Mouse (Mus musculus) cortical plate, adult 2 months (tissue): ENCODE measurements around the gene Ltk. TPM values are rescaled to one million over a fixed set of nuclear protein-coding genes. Genes with fewer than 3 reads are reported as not detected.
"Not testable (repeated sequence)": the region's sequence is repeated elsewhere in the genome, so short reads cannot be mapped to it uniquely, and the experiment has no call there.

ENCODE experiments used
- H3K27ac ChIP-seq: fragments of 200-500 bp; 2 replicates; pipeline ENCODE4 v1.5.1; 2012; ENCODE audit warnings: low read length, control low read depth, inconsistent platforms; ENCODE audit not compliant: insufficient read depth
- H3K4me1 ChIP-seq: fragments of 200-500 bp; 2 replicates; pipeline ENCODE4 v1.6.1; 2011; ENCODE audit warnings: low read length; ENCODE audit not compliant: control insufficient read depth, insufficient read depth
- H3K4me3 ChIP-seq: fragments of 200-500 bp; 2 replicates; pipeline ENCODE4 v1.5.1; 2011; ENCODE audit warnings: mild to moderate bottlenecking, low read length, control low read depth; ENCODE audit not compliant: insufficient read depth
- CTCF ChIP-seq: fragments of 200-500 bp; IDR thresholded peaks from 2 replicates; pipeline ENCODE4 v1.5.1; 2011; ENCODE audit warnings: mild to moderate bottlenecking, control low read depth, low read length; ENCODE audit not compliant: insufficient read depth; ENCODE audit errors: extremely low read depth
- POLR2A ChIP-seq: fragments of 200-500 bp; IDR thresholded peaks from 2 replicates; pipeline ENCODE4 v1.6.1; 2011; ENCODE audit warnings: mild to moderate bottlenecking, low read length, control low read depth; ENCODE audit not compliant: insufficient read depth; ENCODE audit errors: extremely low read depth
- polyA plus RNA-seq: library from polyadenylated mRNA; depleted of rRNA; stranded (reverse); fragments of >200 nt; gene quantifications from 2 replicates; pipeline ENCODE4 v1.2.3, GENCODE M21; 2012

Ltk gene
- polyA plus RNA-seq, 1 experiment: 63.2 TPM

- TF ChIP-seq CTCF: no peak
- TF ChIP-seq POLR2A: peak; percentile 17; the same call in 1 of the 2 replicates
- H3K4me1 ChIP-seq: peaks cover 9% of the 10 kb centered on the region
- H3K27ac ChIP-seq: peak overlapping the region; percentile 68
- H3K4me3 ChIP-seq: peak overlapping the region; percentile 93
Measured at GRCm38 (mm10) chr2:119743176-119743807, 16.9 kb downstream of the Ltk start.

GRCm38 (mm10) chr2:119742461-119743175 is 17.6 kb downstream of the Ltk start:
- Histone ChIP-seq H3K27ac (peak overlapping the region; percentile 93), H3K4me1 (peaks cover 4% of the 10 kb centered on the region), H3K4me3 (peak overlapping the region; percentile 93)
- TF ChIP-seq POLR2A: no peak
- no peak for TF ChIP-seq CTCF

GRCm38 (mm10) chr2:119741581-119742411 is 18.4 kb downstream of the Ltk start, which contains the start of gene Itpka:
Gene Itpka (plus strand): TSS chr2:119742337.
- peaks cover 1% of the 10 kb centered on the region for H3K4me1 ChIP-seq
- TF ChIP-seq CTCF: no peak
- peak; percentile 61; the same call in 1 of the 2 replicates for TF ChIP-seq POLR2A
- H3K27ac ChIP-seq: peak within 1 kb of the TSS; percentile 93
- peak within 1 kb of the TSS; percentile 93 for H3K4me3 ChIP-seq

- Histone ChIP-seq H3K4me1 (peaks cover 1% of the 10 kb centered on the region), H3K4me3 (no peak overlapping the region), H3K27ac (no peak overlapping the region)
- TF ChIP-seq CTCF: no peak
- TF ChIP-seq POLR2A: no peak
Measured at GRCm38 (mm10) chr2:119740567-119740966, 19.7 kb downstream of the Ltk start.

- no peak for TF ChIP-seq POLR2A
- no peak for TF ChIP-seq CTCF
- Histone ChIP-seq H3K4me1 (peaks cover 1% of the 10 kb centered on the region), H3K27ac (no peak overlapping the region), H3K4me3 (no peak overlapping the region)
Measured at GRCm38 (mm10) chr2:119737124-119737523, 23.1 kb downstream of the Ltk start.

- Histone ChIP-seq H3K27ac (no peak overlapping the region), H3K4me1 (no peaks in the 10 kb centered on the region), H3K4me3 (no peak overlapping the region)
- TF ChIP-seq CTCF (no peak), POLR2A (no peak)
Measured at GRCm38 (mm10) chr2:119730735-119731134, 29.5 kb downstream of the Ltk start.

- no peaks in the 10 kb centered on the region for H3K4me1 ChIP-seq
- H3K4me3 ChIP-seq: no peak overlapping the region
- TF ChIP-seq POLR2A (no peak), CTCF (no peak)
- no peak overlapping the region for H3K27ac ChIP-seq
Measured at GRCm38 (mm10) chr2:119727762-119728416, 32.3 kb downstream of the Ltk start.

- TF ChIP-seq CTCF (no peak), POLR2A (no peak)
- Histone ChIP-seq H3K27ac (no peak overlapping the region), H3K4me3 (no peak overlapping the region), H3K4me1 (no peaks in the 10 kb centered on the region)
Measured at GRCm38 (mm10) chr2:119721070-119721469, 39.2 kb downstream of the Ltk start.

- not testable (repeated sequence) for H3K4me3 ChIP-seq, H3K4me1 ChIP-seq, H3K27ac ChIP-seq
Measured at GRCm38 (mm10) chr2:119715868-119716267, 44.4 kb downstream of the Ltk start.
